Mouse (Mus musculus) CD4-positive, CD25-positive, alpha-beta regulatory T cell, adult 4 months (primary cell): Measurements from ENCODE around the gene Camta1. TPM values are rescaled to one million over a fixed set of nuclear protein-coding genes. Genes with fewer than 3 reads are reported as not detected.
A peak's percentile ranks its signal among the peaks of the same experiment; 100 is the strongest.
"Not testable (repeated sequence)": the region's sequence is repeated elsewhere in the genome, so short reads cannot be mapped to it uniquely, and the experiment has no call there.

ENCODE experiments used
- ATAC-seq: one replicate; pipeline ENCODE4 v1.8.0; 2017
- polyA plus RNA-seq, 2 experiments: library from polyadenylated mRNA; unstranded; fragments of 100-300 nt; shearing (Covaris generic); gene quantifications; one replicate each; pipeline ENCODE4 v1.2.1; 2017

Camta1 gene
- polyA plus RNA-seq, 2 experiments from 2014 or later, result 32.6 to 41.5 TPM

DNA sequence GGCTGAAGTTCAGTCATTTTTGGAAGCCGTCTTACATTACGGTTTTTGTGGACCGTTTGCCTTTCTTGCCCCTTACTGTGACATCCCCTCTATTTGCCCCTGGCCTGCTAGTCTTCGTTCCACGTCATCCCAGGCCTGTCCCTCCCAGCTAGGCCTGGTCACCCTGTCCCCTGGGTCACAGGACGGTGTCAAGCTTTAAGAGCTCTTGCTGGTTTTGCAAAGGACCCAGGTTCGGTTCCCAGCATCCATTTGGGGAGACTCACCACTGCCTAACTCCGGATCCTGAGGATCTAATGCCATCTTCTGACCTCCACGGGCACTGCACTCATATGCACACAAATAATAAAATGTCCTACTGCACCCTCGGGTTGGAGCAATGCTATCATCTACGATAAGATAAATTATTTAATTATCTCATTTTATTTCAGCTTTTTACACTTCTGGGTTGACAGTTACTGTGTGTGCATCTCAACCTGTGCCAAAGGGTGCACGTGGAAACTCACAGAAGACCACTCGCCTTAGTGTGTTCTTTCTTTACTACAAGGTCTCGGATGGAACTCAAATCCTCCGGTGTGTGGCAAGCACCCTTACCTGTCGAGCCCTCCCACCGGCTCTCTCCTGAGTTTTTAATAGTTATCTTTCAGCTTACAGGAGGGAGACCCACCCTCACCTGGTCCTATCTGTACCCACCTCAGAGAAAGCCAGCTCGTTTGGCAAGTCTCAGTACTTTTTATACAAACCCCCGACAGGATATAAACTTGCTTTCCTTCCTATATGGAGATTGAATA, 951.3 kb downstream of the Camta1 start:
- ATAC-seq, result no peak

DNA sequence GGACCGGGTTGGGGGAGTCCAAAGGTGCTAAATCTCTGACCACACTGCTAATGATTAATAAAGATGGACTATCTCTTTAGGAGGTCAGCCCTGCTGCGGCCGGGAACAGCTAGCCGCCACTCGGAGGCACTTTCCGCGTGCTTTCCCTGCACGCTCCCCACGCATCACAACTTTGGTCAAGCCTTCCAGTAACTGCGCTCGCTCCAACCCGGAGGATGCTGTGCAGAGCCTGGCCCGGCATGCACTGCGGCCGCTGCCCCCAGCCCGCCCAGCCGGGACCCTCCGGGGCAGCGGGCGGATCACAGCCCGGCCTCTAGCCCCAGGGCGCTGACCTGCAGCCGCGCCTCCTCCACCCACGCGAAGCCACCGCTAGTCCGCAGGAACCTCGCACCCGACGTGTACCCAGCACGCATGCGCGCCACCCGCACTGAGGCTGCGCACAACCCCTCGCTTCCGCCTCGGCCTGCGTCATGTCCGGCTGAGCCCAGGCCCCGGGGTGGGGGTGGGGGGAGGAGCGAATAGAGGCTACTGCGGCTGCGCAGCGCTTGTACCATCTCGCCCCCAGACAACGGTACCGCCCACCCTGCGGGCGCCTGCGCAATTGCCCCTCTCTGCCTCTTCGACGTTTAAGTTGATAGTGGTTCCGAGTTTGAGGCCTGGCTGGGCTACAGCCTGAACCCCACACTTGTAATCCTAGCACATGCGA, 952.1 kb downstream of the Camta1 start:
- peak; percentile 67 for ATAC-seq

DNA sequence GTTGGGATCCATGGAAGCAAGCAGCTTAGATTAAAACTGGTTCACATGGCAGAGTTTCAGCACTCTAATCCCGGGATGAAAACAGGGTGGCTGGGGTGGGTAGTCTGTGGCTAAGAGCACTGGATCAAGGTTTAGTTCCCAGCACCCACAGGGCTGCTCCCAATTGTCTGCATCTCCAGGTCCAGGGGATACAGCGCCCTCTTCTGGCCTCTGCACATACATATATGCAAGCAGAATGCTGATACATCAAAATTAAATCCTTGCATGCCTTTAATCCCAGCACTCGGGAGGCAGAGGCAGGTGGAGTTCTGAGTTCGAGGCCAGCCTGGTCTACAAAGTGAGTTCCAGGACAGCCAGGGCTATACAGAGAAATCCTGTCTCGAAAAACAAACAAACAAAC, 953.2 kb downstream of the Camta1 start:
- ATAC-seq, result not testable (repeated sequence)

DNA sequence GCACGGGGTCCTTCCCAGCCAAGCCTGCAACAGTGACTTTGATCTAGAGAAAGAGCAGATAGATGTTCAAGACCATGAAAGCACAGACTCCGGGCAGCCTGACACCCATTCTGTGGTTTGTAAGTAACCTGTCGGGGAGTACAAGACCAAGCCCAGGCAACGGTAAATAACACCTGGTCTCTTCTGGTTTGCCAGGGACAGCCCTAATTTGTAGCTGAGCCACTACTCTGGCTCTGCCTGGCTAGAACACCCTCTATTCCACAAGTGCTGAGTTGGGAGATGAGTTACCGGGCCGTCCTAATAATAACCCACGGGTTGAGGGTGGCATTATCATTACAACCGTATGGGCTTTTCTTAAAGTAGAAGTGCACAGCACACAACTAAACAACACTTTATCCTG, 954.6 kb downstream of the Camta1 start:
- no peak for ATAC-seq

DNA sequence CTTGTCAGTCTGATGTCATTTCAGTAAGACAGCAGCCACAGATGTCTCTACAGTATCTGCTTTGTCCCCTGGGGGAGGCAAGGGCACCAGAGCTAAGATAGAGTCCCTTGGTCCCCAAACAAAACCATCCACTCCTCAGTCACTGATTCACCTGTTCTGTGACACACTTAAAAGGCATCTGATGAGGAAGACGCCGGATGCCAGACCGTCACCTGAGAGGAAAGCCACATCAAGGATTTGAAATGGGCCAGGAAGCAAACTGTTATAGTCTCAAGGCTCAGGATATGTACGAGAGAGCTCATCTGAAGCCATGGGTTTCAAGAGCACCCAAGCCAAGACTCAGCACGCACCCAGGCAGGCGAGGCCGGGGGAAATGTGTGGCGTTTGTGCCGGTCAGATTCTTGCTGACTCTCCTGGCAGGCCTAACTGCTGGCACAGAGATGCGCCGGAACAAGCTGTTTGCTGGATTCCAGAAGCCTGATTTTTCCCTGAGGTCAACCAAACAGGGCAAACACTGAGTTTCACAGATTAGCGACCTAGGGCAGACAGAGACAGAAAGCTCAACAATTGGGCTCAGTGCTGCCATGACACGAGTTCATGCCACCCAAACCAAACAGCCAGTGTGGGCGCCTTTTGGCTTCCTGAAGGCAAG, 958.5 kb downstream of the Camta1 start:
- ATAC-seq, result no peak

DNA sequence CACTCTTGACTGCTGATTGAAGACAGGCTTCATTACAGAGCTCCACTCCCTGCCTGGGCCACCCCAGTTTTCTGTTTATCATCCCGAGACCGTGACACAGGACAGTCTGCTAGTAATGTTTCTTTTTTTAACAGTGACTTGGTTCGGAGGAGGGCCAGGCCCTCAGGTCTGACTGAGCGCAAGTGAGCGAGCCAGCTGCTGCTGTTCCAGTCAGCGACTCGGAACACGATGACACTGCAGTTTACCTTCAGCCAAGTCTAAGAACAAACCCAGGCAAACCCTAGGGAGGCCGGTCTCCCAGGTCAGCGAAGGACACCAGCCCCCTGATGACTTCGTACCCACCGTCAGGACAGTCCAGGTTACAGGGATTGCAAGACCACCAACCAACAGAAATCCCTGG, 959.6 kb downstream of the Camta1 start:
- no peak for ATAC-seq

DNA sequence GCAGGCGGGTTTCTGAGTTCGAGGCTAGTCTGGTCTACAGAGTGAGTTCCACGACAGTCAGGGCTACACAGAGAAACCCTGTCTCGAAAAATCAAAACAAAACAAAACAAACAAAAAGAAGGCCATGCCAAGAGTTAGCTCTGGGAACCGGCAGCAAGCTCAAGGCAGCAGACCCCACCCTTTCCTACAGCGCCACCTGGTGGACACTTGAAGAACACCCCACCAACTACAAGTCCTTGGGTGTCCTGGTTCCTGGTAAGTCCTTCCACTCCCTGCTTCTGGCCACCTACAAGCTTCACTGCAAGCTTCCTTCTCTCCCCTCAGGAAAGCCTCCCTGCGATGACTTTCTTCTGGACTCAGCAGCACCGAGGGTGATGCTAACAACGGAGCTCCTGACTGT, 960.0 kb downstream of the Camta1 start:
- peak; percentile 61 for ATAC-seq

DNA sequence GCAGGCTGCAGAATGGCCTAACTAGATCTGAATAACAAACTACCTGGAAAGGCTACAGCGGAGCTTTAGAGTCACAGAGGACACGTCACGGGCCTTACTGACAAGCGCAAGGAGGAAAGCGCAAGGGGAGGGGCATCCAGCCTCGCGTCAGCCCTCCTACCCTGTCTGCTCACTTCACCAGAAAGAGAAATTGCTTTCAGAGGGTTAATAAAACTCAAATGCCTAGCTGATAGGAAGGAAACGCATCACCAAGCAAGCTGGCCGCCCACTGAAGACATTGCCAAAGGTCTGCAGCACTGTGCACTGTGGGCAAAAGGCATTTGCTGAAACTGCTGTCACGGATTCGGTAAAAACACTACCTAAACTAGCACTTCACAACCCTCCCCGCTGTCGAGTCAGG, 961.2 kb downstream of the Camta1 start:
- ATAC-seq, result no peak

DNA sequence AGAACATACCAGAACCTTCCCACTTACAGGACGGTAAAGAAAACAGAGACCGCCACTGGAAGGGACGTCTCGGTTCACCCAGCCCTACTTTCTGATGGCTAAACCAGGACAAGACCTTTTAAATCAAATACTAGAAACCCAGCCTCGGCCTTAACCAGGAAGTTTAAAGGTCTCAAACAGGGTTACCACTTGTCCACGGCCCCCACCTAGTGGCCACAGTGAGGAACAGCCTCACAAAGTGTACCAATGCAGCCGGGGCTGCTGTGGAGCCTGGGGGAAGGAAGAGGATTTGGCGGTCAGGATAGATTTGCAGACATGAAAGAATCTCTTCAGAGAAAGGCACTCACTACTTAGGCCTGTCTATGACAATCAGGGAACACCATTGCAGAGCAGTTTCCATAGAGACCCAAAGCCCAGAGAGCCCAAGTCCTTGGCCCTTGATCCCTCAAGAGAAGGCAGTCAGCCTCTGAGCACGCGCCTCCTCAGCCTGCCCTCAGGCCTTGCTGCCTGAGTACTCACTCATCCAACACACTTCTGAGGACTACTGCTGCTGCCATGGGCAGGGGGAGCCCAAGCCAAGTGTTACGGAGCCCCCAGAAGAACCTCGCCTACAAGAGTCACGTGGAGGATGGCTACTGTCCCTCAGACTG, 962.8 kb downstream of the Camta1 start:
- ATAC-seq, result peak; percentile 91

DNA sequence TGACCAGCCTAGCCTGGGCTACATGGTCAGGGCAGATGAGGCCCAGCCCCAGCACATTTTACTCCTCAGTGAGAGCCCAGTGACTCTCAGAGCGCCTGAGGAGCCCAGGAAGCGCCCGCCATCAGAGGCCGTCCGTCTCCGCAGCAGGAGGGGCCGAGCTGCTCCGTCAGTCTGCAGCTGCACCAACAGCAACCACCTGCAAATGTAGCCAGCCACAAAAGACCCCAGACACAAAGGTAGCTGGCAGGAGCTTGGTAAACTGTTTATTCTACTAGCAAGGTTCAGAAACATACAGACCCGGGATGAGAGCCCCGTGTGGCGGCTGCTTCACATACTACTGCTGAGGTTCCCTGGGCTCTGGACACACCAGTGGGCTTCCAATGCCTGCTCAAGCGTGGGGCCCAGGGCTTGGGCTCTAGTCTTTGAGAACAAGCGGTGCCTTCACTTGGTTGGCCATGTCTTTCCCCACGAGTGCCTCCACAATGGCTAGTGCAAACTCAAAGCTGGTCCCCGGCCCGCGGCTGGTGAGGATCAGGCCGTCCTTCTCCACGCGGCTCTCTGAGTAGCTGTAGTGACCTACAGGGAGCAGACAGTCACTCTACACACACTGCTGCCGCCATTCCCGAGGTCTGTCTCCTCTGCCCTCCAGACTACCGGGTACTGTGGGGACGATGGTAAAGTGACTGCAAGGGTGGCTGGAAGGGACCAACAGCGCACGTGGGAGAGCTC, 964.6 kb downstream of the Camta1 start:
- ATAC-seq, result no peak

DNA sequence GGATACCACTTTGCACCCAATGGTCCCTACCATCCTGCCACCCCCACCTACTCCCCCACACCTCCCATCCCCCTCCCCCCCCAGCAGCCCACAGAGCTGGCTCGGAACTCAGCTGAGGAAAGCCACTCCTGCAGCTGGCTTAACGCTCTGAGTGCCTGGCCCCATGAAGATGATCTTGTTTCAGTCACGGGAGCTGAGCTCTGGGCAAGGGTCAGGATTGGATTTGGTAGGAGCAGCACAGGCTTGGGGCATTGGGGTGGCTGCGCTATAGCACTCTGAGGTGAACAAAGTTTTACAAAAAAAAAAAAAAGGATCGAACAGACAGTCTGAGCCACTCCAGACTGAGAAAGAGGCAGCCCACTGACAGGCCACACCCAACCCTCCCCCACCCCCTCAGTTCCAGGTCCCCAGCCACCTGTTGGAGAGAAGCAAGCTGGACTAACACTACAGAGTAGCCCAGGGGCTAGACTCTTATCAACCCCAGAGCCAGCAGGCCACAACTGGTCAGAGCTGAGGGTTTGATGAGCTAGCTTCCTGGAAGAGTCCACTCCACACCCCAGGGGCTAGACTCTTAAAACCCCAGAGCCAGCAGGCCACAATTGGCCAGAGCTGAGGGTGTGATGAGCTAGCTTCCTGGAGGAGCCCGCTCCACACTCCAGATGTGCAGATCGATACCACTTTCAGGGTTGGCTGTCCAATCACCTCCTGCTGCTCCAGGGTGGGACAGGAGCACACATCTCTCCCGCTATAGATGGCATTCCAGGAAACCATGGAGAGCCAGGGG, 966.8 kb downstream of the Camta1 start:
- no peak for ATAC-seq

DNA sequence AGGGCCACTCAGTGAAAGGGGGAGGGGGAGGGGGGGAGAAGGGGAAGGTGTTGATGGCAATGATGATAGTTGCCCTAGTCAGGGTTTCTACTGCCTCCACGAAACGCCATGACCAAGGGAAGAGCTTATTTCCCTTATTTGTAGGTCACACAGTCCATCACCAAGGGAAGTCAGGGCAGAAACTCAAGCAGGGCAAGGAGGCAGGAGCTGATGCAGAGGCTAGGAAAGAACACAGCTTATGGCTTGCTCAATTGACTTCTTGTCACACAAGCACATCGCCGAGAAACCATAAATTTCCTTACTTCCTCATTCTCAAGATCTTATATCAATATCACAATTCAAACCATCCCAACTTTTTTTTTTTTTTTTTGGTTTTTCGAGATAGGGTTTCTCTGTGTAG, 970.4 kb downstream of the Camta1 start:
- no peak for ATAC-seq

DNA sequence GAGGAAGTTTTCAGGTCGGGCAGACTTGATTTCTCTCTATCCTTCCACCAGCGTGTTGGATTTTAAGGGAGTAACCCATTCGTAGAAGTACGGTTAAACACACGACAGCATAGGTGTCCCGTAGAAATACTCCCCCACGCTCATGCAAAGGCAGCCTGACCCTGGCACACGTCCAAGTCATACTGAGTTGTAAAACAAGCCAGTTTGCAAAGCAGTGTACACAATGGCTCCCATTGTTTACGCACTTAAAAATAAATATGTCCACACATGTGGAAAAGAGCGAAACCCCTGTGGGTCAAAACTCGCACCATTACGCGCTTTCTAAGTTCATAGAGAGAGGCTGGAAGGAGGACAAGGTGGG, 971.7 kb downstream of the Camta1 start:
- ATAC-seq, result no peak

DNA sequence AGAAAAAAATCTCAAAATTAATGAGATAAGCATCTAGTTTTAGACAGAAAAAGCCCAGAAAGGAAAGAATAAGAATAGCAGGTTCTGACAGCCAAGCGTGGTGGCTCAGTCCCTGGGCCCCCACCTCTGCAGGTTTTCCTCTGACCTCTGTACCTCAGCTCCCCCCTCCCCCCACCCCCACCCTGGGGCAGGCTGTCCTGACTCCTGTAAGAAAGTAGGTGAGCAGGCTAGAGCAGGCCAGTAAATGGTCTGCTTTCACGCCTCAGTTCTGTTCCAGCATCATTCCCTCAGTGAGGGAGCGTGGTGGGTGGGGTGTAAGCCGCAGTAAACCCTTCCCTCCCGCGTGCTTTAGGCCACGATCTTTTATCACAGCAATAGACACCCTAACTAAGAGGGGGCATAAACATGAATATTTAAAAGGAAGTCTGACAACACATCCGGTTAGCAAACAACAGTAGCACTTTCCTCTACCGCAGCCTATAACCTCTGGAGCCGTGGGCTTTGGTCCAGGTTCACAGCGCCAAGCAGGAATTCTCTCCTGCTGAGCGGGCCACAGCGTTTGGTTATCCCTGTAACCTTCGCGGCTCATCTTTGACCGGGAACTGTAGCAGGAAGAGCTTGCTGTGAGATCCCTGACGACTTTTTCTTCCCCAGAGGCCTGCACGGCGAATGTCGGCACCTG, 972.3 kb downstream of the Camta1 start:
- ATAC-seq, result no peak

DNA sequence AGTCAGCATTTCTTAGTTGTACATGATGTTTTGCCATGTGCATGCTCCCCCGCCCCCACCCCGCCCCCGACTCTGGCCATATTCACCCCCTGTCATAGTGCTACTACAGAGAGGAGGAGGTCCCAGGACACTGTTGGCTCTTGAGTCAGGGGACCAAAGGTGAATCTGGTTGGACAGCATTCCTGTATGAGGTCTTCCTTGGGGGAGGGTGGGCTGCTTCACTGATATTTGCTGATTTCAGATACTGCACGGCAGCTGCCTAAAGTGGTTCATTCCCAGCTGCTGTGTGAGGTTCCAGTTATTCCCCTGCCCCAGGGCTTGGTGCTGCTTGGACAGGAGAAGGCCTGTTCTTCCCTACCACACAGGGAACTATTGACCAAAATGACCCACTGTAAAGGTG, 973.2 kb downstream of the Camta1 start:
- ATAC-seq, result no peak

DNA sequence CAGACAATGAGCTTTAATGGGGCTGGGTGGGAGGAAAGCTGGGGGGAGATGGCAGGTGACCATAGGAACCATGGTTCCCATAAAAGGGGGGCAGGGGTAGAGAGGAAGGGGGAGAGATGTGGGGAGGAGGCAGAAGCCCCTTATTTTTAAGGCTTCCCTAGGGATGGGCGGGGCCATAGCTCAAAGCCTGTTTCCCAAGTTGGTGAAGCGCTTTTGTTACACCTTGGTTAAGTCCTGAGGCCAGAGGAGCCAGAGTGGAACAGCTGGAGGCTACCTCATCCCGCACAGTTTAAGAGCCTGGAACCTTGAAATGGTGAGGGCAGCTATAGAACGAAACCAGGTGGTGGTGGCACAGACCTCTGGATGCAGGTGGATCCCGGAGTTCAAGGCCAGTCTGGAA, 973.8 kb downstream of the Camta1 start:
- ATAC-seq, result no peak

DNA sequence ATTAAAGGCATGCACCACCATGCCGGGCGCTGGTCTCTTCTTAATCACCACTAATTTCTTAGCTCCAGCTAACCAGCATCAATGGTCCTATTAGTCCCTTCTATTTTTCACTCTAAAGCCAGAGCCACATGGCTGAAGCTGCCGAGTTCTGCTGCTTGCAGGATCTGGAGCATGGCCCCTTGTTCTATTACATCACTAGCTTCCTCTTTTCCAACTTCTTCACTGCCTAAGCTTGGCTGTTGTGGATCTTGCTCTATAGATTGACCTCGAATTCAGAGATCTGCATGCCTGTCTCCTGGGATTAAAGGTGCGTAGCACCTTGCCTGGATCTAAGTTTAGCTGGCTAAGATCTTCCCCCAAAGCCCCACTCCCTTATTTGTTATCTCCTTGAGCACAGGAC, 979.0 kb downstream of the Camta1 start:
- ATAC-seq, result no peak

DNA sequence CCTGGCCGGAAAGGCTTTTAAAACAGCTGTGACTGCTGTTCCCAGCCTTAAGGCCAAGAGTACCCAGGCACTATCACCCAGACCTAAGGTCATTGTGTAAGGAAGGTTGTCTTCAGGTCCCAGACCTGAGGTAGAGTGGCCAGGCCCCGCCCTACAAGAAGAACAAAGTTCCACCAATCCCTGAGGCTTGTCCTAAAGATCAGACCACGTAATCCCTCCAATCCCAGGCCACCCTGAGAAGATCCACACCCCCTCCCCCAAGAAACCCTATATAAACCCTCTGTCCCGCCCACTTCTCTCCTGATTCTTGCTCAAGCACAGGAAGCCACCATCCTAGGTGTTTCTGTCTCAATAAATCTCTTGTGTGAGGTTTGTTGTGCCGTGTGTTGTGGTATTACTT, 981.3 kb downstream of the Camta1 start:
- no peak for ATAC-seq

DNA sequence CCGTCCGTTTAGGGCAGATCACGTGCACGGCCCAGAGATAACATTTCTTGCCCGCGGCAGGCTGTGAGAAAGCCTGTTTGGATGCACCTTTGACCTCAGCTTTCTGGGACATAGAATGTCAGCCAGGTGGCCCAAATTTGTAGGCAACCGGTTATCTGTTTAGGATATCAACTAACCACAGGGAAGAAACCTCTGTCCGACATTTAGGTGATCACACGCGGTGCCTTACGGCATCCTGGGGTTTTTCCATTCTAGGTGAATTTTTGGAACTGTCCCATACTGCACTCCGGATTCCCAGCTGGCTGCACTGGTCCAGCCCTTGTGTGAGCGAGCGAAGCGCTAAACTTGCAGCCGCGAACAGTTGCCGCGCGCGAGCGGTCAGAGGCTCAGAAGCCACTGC, 982.0 kb downstream of the Camta1 start:
- ATAC-seq, result no peak

DNA sequence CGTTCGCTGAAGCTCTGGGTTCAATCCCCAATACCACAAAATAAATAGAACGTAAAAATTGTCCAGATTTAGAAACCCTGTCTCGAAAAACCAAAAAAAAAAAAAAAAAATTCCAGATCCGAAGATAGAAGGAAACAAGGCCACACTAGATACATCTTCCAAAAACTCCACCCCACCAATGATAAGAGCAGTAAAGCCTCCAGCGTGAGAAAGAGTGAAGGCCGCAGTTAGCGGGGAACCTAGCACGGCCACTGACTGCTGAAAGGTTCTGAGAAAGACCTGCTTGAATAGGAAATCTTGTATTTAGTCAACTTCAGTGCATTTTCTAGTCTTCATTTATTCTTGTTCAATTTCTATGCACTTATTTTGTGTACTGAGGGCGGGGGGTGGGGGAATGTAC, 986.3 kb downstream of the Camta1 start:
- no peak for ATAC-seq

DNA sequence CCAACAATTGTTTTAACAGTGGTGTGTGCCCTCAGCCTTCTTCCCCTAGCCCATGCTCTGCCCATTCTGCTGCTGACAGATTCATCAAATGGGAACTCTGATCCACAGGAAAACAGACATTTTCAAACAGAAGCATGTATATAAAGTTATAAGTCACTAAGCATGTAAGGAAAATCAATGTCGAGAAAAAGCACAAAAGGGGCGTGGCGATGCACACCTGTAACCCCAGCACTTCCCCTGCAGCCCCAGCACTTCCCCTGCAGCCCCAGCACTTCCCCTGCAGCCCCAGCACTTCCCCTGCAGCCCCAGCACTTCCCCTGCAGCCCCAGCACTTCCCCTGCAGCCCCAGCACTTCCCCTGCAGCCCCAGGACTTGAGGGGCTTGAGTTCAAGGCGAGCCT, 987.3 kb downstream of the Camta1 start:
- not testable (repeated sequence) for ATAC-seq
